Mouse (Mus musculus) cortical plate, adult 2 months (tissue): ENCODE results near the gene Thbs3. TPM values are rescaled to one million over a fixed set of nuclear protein-coding genes. Genes with fewer than 3 reads are reported as not detected.

Experiments used
- H3K27ac ChIP-seq: fragments of 200-500 bp; 2 replicates; pipeline ENCODE4 v1.5.1; 2012; ENCODE audit warnings: low read length, control low read depth, inconsistent platforms; ENCODE audit not compliant: insufficient read depth
- H3K4me1 ChIP-seq: fragments of 200-500 bp; 2 replicates; pipeline ENCODE4 v1.6.1; 2011; ENCODE audit warnings: low read length; ENCODE audit not compliant: control insufficient read depth, insufficient read depth
- H3K4me3 ChIP-seq: fragments of 200-500 bp; 2 replicates; pipeline ENCODE4 v1.5.1; 2011; ENCODE audit warnings: mild to moderate bottlenecking, low read length, control low read depth; ENCODE audit not compliant: insufficient read depth
- CTCF ChIP-seq: fragments of 200-500 bp; IDR thresholded peaks from 2 replicates; pipeline ENCODE4 v1.5.1; 2011; ENCODE audit warnings: mild to moderate bottlenecking, control low read depth, low read length; ENCODE audit not compliant: insufficient read depth; ENCODE audit errors: extremely low read depth
- POLR2A ChIP-seq: fragments of 200-500 bp; IDR thresholded peaks from 2 replicates; pipeline ENCODE4 v1.6.1; 2011; ENCODE audit warnings: mild to moderate bottlenecking, low read length, control low read depth; ENCODE audit not compliant: insufficient read depth; ENCODE audit errors: extremely low read depth
- polyA plus RNA-seq: library from polyadenylated mRNA; depleted of rRNA; stranded (reverse); fragments of >200 nt; gene quantifications from 2 replicates; pipeline ENCODE4 v1.2.3, GENCODE M21; 2012; rRNA removed

The Thbs3 gene
- polyA plus RNA-seq: 68.9 and 70.6 TPM in 2 replicates

DNA sequence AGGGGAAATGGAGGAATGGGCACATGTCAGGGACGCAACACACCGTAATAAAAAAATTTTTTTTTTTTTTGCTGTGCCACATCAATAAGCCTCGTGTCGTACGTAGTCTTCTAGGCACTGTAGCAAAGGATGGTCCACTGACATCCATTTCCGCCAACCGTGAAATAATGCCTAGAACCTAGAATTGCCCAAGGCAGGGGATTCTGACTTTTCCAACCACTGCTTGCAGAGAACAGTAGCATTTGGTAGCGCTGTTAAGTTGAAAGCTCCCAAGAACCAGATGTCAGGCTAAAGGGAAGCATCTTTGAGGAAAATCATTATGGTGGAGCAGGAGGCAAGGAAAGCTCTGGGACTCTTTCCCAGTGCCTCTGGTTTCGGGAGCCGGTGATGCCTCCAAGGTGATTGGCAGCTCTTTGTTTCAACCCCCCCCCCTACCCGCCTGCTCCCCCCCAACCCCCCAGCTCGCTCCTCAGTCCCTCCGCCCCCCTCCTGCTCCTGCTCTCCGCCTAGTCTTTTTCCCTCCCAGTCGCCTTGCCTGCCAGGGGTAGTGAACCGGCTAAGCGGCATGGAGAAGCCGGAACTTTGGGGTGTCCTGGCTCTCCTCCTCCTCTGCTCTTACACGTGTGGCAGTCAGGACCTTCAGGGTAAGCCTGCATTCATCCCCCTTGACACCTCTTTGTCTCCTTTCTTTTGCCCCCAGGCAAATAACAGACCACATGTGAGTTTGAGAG, at the start of gene Thbs3:
Thbs3 (plus strand) TSS at position 500 of the 731 bp plus-strand sequence.
- TF ChIP-seq CTCF: no peak
- TF ChIP-seq POLR2A: no peak
- peak within 1 kb of the TSS; percentile 76 for H3K27ac ChIP-seq
- peak within 1 kb of the TSS; percentile 80 for H3K4me3 ChIP-seq
- 0 out of 2 replicates have a peak, but pooled peaks cover 2% of the 10 kb centered on the region for H3K4me1 ChIP-seq

DNA sequence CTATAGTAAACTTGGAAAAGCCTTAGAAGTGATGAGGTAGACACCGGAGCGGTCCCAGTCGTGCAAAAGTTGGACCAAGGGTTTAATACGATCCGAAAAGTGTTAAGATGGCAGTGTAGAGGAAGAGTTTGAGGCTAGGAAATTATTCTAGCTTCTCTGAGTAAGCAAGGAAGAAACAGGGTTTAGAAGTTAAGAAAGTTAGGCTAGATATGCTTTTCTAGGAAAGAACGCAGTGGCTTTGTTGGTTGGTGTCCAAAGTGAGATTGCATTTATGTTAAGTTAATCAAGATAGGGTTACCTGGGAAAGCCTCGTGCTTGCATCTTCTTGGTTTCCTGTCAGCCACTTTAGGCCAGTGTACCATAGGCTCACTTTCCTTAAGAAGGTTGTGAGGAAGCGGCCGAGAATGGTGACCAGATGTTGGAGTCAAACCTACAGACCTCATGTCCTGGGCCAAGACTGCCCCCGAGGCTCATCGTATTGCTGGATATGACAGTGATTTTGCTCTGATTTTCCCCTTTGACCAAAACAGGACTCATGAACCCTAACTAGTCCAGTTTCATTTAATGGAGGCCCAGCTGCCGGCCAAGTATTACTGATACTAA, 49.6 kb upstream of the Thbs3 start:
- Histone ChIP-seq H3K4me1 (peaks cover 11% of the 10 kb centered on the region), H3K4me3 (peak overlapping the region; percentile 98), H3K27ac (peak overlapping the region; percentile 87; the same call in 1 of the 2 replicates)
- TF ChIP-seq CTCF (no peak), POLR2A (no peak)

DNA sequence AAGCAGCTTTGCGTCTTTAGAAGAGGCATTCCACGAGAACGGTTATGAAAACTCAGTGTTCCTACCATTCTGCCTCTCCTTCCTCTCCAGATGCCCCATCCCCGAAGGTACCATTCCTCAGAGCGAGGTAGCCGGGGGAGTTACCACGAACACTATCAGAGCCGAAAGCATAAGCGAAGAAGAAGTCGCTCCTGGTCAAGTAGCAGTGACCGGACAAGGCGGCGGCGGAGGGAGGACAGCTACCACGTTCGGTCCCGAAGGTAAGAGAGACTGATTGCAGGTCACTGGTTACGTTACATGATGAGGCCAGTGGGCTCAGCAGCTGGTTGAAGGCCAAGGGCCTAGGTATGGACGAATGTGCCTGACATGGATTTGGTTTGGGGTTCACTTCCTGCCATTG, 48.0 kb upstream of the Thbs3 start:
- TF ChIP-seq CTCF (no peak), POLR2A (no peak)
- H3K27ac ChIP-seq: no peak overlapping the region
- H3K4me3 ChIP-seq: no peak overlapping the region
- H3K4me1 ChIP-seq: peaks cover 11% of the 10 kb centered on the region

DNA sequence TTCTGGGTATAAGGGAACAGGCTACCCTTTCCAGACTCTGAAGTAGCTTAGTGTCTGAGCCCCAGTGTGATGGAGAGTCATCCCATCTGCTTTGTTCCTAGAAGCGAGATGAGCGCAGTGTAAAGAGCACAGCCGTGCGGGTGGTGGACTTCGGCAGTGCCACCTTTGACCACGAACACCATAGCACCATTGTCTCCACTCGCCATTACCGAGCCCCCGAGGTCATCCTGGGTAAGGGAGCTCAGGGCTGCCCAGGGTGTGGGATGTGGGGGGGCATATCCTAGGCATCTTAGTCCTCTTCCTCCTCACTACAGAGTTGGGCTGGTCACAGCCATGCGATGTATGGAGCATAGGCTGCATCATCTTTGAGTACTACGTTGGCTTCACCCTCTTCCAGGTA, 40.1 kb upstream of the Thbs3 start:
- TF ChIP-seq POLR2A: no peak
- no peak overlapping the region for H3K4me3 ChIP-seq
- no peak overlapping the region for H3K27ac ChIP-seq
- no peaks in the 10 kb centered on the region; the same call in 1 of the 2 replicates for H3K4me1 ChIP-seq

DNA sequence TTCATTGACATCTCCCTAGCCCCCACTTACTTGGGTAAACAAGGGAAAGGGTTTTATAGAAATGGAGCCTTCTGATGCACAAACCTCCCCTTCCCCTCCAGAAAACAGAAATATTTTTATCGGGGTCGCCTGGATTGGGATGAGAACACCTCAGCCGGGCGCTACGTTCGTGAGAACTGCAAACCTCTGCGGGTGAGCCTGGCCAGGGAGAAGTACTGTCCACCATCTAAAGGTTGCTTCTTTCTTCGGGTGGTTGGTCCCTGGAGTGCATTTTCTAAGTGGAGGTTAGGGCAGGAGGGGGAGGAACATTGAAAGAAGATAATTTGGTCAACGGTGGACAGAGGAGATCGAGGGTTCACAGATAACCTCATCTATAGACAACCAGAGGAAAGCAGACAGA, 39.4 kb upstream of the Thbs3 start:
- Histone ChIP-seq H3K4me3 (no peak overlapping the region), H3K27ac (no peak overlapping the region), H3K4me1 (no peaks in the 10 kb centered on the region; the same call in 1 of the 2 replicates)
- TF ChIP-seq CTCF (no peak), POLR2A (no peak)

DNA sequence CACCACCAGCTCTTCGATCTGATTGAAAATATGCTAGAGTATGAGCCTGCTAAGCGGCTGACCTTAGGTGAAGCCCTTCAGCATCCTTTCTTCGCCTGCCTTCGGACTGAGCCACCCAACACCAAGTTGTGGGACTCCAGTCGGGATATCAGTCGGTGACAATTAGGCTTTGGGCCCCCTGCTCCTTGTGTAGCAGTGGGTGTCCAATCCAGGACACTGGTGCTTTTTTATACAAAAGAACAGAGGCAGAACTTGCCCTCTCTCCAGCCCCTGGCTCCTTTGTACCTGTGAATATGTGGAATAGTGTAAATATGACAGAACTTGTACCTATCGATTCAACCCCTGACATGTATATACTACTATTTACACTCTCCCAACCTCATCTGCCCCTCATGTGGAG, 38.6 kb upstream of the Thbs3 start:
- H3K4me1 ChIP-seq: no peaks in the 10 kb centered on the region; the same call in 1 of the 2 replicates
- H3K27ac ChIP-seq: no peak overlapping the region
- TF ChIP-seq CTCF (no peak), POLR2A (no peak)
- H3K4me3 ChIP-seq: no peak overlapping the region

DNA sequence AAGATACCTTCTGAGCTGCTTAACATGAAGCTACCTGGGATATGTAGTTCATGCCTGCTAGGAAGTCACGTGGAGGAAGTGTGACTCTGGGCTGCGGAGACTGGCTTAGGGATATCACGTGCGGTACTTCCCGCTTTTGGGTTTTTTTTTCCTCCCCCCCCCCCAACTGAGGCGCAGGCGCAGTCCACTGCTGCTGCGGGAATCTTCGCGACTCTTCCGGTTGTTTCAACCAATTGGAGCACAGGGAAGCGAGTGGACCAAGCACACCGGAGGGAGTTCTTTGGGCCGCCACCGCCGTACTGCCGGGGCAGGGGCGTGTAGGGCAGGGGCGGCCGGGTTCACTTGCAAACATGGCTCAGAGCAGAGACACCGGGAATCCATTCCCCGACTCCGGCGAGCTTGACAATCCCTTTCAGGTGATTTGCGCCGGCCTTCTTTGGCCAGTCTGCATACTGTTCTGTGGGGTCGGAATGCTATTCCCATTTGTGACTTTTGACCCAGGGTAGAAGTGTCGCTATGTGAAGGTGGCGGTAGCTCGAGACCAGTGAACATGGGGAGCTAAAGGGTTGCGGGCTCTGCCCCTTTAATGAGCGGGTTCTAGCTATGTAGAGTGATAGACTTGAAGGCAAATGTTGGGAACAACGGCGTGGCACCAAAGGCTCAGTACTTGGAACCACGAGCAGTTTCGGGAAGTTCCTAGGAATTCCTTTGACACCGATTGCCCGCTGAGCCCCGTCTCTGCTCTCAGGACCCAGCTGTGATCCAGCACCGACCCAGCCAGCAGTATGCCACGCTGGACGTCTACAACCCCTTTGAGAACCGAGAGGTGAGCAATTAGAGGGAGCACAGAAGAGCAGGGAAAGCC, 37.5 kb upstream of the Thbs3 start, which contains the start of gene Scamp3:
Scamp3 (plus strand) TSS at position 232 of the 865 bp plus-strand sequence.
- no peaks in the 10 kb centered on the region; the same call in 1 of the 2 replicates for H3K4me1 ChIP-seq
- TF ChIP-seq CTCF (no peak), POLR2A (peak; percentile 93)
- H3K27ac ChIP-seq: 0 out of 2 replicates have a peak within 1 kb of the TSS, but pooled peaks have one; percentile 21
- peak within 1 kb of the TSS; percentile 74 for H3K4me3 ChIP-seq

DNA sequence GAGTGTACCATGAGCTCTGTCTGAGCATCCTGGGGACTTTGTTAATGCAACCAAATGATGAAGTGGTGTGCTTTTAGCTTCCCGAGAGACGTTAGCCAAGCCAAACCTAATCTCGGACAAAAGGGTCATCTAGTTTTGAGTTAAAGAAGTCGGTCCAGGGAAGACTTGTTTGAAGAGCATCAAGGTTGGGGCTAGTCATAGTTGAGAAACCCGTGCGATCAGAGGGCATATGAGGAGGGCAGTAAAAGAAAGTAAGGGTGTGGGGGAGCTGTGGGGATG, 36.9 kb upstream of the Thbs3 start:
- H3K4me3 ChIP-seq: peak overlapping the region; percentile 74
- H3K4me1 ChIP-seq: no peaks in the 10 kb centered on the region; the same call in 1 of the 2 replicates
- TF ChIP-seq CTCF (no peak), POLR2A (no peak)
- no peak overlapping the region for H3K27ac ChIP-seq

DNA sequence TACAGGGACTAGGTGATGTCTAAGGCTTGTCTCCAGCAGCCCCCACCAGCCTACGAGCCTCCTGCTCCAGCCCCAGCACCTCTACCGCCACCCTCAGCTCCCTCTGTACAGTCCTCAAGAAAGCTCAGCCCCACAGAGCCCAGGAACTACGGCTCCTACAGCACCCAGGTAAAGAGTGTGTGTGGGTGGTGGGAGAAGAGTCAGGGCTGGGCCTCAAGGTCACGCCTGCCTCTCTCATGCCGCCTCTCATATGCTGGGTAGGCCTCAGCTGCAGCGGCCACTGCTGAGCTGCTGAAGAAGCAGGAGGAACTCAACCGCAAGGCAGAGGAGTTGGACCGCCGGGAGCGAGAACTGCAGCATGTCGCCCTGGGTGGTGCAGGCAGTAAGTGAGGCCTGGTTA, 35.9 kb upstream of the Thbs3 start:
- no peaks in the 10 kb centered on the region; the same call in 1 of the 2 replicates for H3K4me1 ChIP-seq
- no peak for TF ChIP-seq POLR2A
- no peak for TF ChIP-seq CTCF
- no peak overlapping the region for H3K4me3 ChIP-seq
- no peak overlapping the region for H3K27ac ChIP-seq
